29 mouse cellular contexts compared by ENCODE assay signal in the genomic region with DNA sequence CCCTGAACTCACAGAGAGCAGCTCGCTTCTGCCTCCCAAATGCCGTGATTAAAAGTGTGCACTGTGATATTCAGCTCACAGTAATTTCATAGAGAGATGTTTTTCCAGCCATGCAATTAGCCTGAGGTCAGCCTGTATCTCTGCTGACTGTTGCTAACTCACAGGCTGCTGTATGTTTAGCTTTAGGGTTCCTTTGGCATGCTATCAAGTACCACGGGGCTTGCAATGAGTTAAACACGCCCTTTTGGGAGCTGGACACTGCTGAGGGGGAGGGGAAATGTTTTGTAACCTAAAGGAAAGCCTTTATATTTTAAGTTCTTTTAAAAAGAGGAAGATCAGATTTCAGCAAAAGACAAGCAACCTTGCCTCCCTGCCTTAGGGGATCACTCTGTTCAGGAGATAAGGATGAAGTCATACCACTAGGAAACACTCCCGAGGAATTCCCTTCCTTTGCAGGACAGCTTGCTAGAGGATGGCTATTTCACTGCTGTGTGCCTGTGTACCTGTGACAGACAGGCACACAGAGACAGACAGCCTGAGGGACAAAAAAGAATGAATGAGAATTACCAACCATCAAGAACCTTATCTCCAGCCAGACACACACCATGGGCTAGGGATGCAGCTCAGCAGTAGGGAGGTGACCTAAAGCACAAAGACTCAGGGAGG.
DNase-seq lines count a peak whose midpoint lies in the region; ATAC-seq lines count a peak whose summit lies in the region.
"Had no signal": no experiment of that assay in that cellular context is flagged by ENCODE, and none has a peak within 500 bp of the region (broad histone marks: within the 10 kb centered on the region; RNA-seq: fewer than 3 reads in every experiment).

No protein-coding gene starts in this region.

- H3K27ac ChIP-seq in forebrain, embryonic 10.5 days = 0 out of 2 replicates have a peak overlapping the region, but pooled peaks have one; percentile 6
- no peak overlapping the region for H3K27ac ChIP-seq in forebrain, embryonic 14.5 days (ENCODE audit: low read depth, low read length)
- H3K27ac ChIP-seq in midbrain, embryonic 14.5 days (replicated peaks; ENCODE audit: low read depth, low read length) = no peak overlapping the region
- no peak overlapping the region for H3K27ac ChIP-seq in midbrain, embryonic 10.5 days (replicated peaks)
- peak overlapping the region; percentile 6; the same call in 1 of the 2 replicates for H3K27ac ChIP-seq in embryonic facial prominence, embryonic 12.5 days
- H3K27ac ChIP-seq: forebrain, embryonic 15.5 days; hindbrain, embryonic 14.5 days; limb, embryonic 10.5 days; limb, embryonic 15.5 days; liver, embryonic 13.5 days; midbrain, embryonic 12.5 days; neural tube, embryonic 15.5 days; stomach, embryonic 15.5 days had no signal

- H3K36me3 ChIP-seq in forebrain, embryonic 10.5 days (replicated peaks) = no peaks in the 10 kb centered on the region
- H3K36me3 ChIP-seq in forebrain, embryonic 14.5 days (ENCODE audit: control insufficient read depth, insufficient read depth, low read length) = no peaks in the 10 kb centered on the region
- H3K36me3 ChIP-seq in midbrain, embryonic 14.5 days (ENCODE audit: control insufficient read depth, insufficient read depth, low read length) = no peaks in the 10 kb centered on the region
- no peaks in the 10 kb centered on the region for H3K36me3 ChIP-seq in midbrain, embryonic 10.5 days
- H3K36me3 ChIP-seq in embryonic facial prominence, embryonic 12.5 days = no peaks in the 10 kb centered on the region
- H3K36me3 ChIP-seq: forebrain, embryonic 15.5 days; limb, embryonic 10.5 days; limb, embryonic 15.5 days; liver, embryonic 13.5 days; midbrain, embryonic 12.5 days; neural tube, embryonic 15.5 days; stomach, embryonic 15.5 days had no signal

- ATAC-seq in forebrain, embryonic 14.5 days = no peak
- ATAC-seq in midbrain, embryonic 14.5 days (ENCODE audit: low FRiP score, low TSS enrichment) = no peak
- ATAC-seq in embryonic facial prominence, embryonic 12.5 days (ENCODE audit: insufficient number of reproducible peaks, insufficient read depth, low FRiP score, low TSS enrichment) = peak; percentile 60; the same call in 1 of the 2 replicates
- ATAC-seq: forebrain, embryonic 15.5 days; intestine, postnatal 0 days; Patski had no signal

- peaks cover 16% of the 10 kb centered on the region for H3K4me1 ChIP-seq in forebrain, embryonic 10.5 days
- peaks cover 5% of the 10 kb centered on the region for H3K4me1 ChIP-seq in forebrain, embryonic 14.5 days (ENCODE audit: control insufficient read depth, insufficient read depth, low read length)
- H3K4me1 ChIP-seq in midbrain, embryonic 14.5 days (ENCODE audit: control insufficient read depth, insufficient read depth, low read length) = no peaks in the 10 kb centered on the region
- H3K4me1 ChIP-seq in midbrain, embryonic 10.5 days = peaks cover 6% of the 10 kb centered on the region; the same call in 1 of the 2 replicates
- peaks cover 21% of the 10 kb centered on the region; the same call in 1 of the 2 replicates for H3K4me1 ChIP-seq in embryonic facial prominence, embryonic 12.5 days
- H3K4me1 ChIP-seq: liver, embryonic 13.5 days; midbrain, embryonic 12.5 days; neural tube, embryonic 15.5 days; stomach, embryonic 15.5 days had no signal

- no peaks in the 10 kb centered on the region for H3K27me3 ChIP-seq in forebrain, embryonic 10.5 days (ENCODE audit: poor library complexity, severe bottlenecking)
- H3K27me3 ChIP-seq in forebrain, embryonic 14.5 days (replicated peaks; ENCODE audit: control insufficient read depth, insufficient read depth, low read length) = no peaks in the 10 kb centered on the region
- no peaks in the 10 kb centered on the region for H3K27me3 ChIP-seq in midbrain, embryonic 14.5 days (ENCODE audit: control insufficient read depth, insufficient read depth, low read length)
- H3K27me3 ChIP-seq in midbrain, embryonic 10.5 days (ENCODE audit: low read depth, poor library complexity, severe bottlenecking) = no peaks in the 10 kb centered on the region
- H3K27me3 ChIP-seq in embryonic facial prominence, embryonic 12.5 days = no peaks in the 10 kb centered on the region
- H3K27me3 ChIP-seq: forebrain, embryonic 15.5 days; liver, embryonic 13.5 days; midbrain, embryonic 12.5 days; neural tube, embryonic 15.5 days; Patski; stomach, embryonic 15.5 days had no signal

- no peak overlapping the region for H3K4me3 ChIP-seq in forebrain, embryonic 10.5 days
- H3K4me3 ChIP-seq in forebrain, embryonic 14.5 days (ENCODE audit: low read depth, low read length) = no peak overlapping the region
- no peak overlapping the region for H3K4me3 ChIP-seq in midbrain, embryonic 14.5 days (replicated peaks; ENCODE audit: low read depth, low read length)
- H3K4me3 ChIP-seq in midbrain, embryonic 10.5 days = no peak overlapping the region
- no peak overlapping the region for H3K4me3 ChIP-seq in embryonic facial prominence, embryonic 12.5 days
- H3K4me3 ChIP-seq: forebrain, embryonic 15.5 days; limb, embryonic 10.5 days; limb, embryonic 15.5 days; liver, embryonic 13.5 days; midbrain, embryonic 12.5 days; neural tube, embryonic 15.5 days; stomach, embryonic 15.5 days had no signal

- no peak for DNase-seq in forebrain, embryonic 10.5 days (ENCODE audit: extremely low spot score, low spot score)
- DNase-seq in forebrain, embryonic 14.5 days (ENCODE audit: low spot score) = no peak
- DNase-seq in midbrain, embryonic 14.5 days = peak; percentile 6
- DNase-seq in midbrain, embryonic 10.5 days (ENCODE audit: low spot score) = no peak
- no peak for DNase-seq in cerebellum, adult 11 months
- DNase-seq in MN1 (ENCODE audit: low spot score) = no peak
- DNase-seq: adrenal gland, postnatal 10 days; B cell, adult 2 months; cerebellum, adult 11-12 months; cerebellum, adult 9-11 months; gastrocnemius, postnatal 25 days; heart, adult 18-20 months; heart, postnatal 4 days; kidney, postnatal 14 days; layer of hippocampus, adult 9-11 months; liver, embryonic 13.5 days; lung, adult 2 months; right cerebral cortex, postnatal 25 days had no signal

- no peaks in the 10 kb centered on the region for H3K9me3 ChIP-seq in forebrain, embryonic 10.5 days
- no peaks in the 10 kb centered on the region for H3K9me3 ChIP-seq in forebrain, embryonic 14.5 days (replicated peaks; ENCODE audit: control insufficient read depth, low read length)
- H3K9me3 ChIP-seq in midbrain, embryonic 14.5 days (ENCODE audit: control insufficient read depth, low read length) = no peaks in the 10 kb centered on the region
- no peaks in the 10 kb centered on the region for H3K9me3 ChIP-seq in midbrain, embryonic 10.5 days (replicated peaks)
- H3K9me3 ChIP-seq in embryonic facial prominence, embryonic 12.5 days = no peaks in the 10 kb centered on the region
- H3K9me3 ChIP-seq: forebrain, embryonic 15.5 days; limb, embryonic 10.5 days; limb, embryonic 15.5 days; liver, embryonic 13.5 days; midbrain, embryonic 12.5 days; neural tube, embryonic 15.5 days; stomach, embryonic 15.5 days had no signal

- no peak overlapping the region for H3K9ac ChIP-seq in forebrain, embryonic 14.5 days (ENCODE audit: low read length)
- H3K9ac ChIP-seq in midbrain, embryonic 14.5 days (replicated peaks; ENCODE audit: low read length) = no peak overlapping the region
- no peak overlapping the region for H3K9ac ChIP-seq in embryonic facial prominence, embryonic 12.5 days
- H3K9ac ChIP-seq: forebrain, embryonic 15.5 days; hindbrain, embryonic 14.5 days; limb, embryonic 15.5 days; liver, embryonic 13.5 days; midbrain, embryonic 12.5 days; neural tube, embryonic 15.5 days; stomach, embryonic 15.5 days had no signal

- WGBS in forebrain, embryonic 10.5 days = 66% methylated on average over 5 of the region's 5 CpGs
- WGBS in forebrain, embryonic 14.5 days = 60% methylated on average over 5 of the region's 5 CpGs
- WGBS in midbrain, embryonic 14.5 days = 62% methylated on average over 5 of the region's 5 CpGs
- WGBS in midbrain, embryonic 10.5 days = 67% methylated on average over 5 of the region's 5 CpGs
- 27% methylated on average over 5 of the region's 5 CpGs for WGBS in embryonic facial prominence, embryonic 12.5 days

- no peak overlapping the region for H3K4me2 ChIP-seq in forebrain, embryonic 14.5 days (ENCODE audit: low read length)
- H3K4me2 ChIP-seq in midbrain, embryonic 14.5 days (ENCODE audit: low read length) = no peak overlapping the region
- H3K4me2 ChIP-seq in embryonic facial prominence, embryonic 12.5 days (replicated peaks) = no peak overlapping the region
- H3K4me2 ChIP-seq: forebrain, embryonic 15.5 days; heart, embryonic 11.5 days; hindbrain, embryonic 14.5 days; limb, embryonic 15.5 days; liver, embryonic 13.5 days; midbrain, embryonic 12.5 days; neural tube, embryonic 15.5 days; stomach, embryonic 15.5 days had no signal

Comparison
In these comparisons a context has a peak if more than half of its experiments do, and no peak if none do; other contexts are left out.
1. H3K27ac ChIP-seq: peak in forebrain, embryonic 10.5 days (single experiment) and embryonic facial prominence, embryonic 12.5 days (single experiment); none in forebrain, embryonic 14.5 days (single experiment), midbrain, embryonic 14.5 days (single experiment) and midbrain, embryonic 10.5 days (single experiment).